Mouse (Mus musculus) spleen, postnatal 0 days (tissue): ENCODE measurements around the gene AW822073. TPM values are rescaled to one million over a fixed set of nuclear protein-coding genes. Genes with fewer than 3 reads are reported as not detected.

Source experiments
- polyA plus RNA-seq: library from polyadenylated mRNA; unstranded; fragments of >200 nt; fragmentation: Nextera tagmentation; extraction: Ambion mirVana; gene quantifications from 2 replicates; pipeline ENCODE4 v1.2.1, GENCODE M21; 2015

AW822073 gene
- not detected in 2 replicates for polyA plus RNA-seq

GRCm38 (mm10) chr10:58224827-58225785 lies at the start of gene AW822073:
AW822073 (minus strand) TSS chr10:58224930.

GRCm38 (mm10) chr10:58255213-58255892 lies 30.6 kb upstream of the AW822073 start, which contains the start of gene Gcc2:
Gcc2 (plus strand) TSS chr10:58255497.

GRCm38 (mm10) chr10:58236613-58237012 lies 11.9 kb upstream of the AW822073 start, which contains the start of gene Gm4981:
Gm4981 (minus strand) TSS chr10:58236701.

GRCm38 (mm10) chr10:58232641-58232969 lies 7.9 kb upstream of the AW822073 start, which contains the start of gene Duxf3:
Duxf3 (minus strand) TSS chr10:58232675.

Other genes with a start within 250 kb of the AW822073 start
- not detected in 2 replicates for gene Duxf3, start 7.7 kb upstream of the AW822073 start, polyA plus RNA-seq
- not detected in 2 replicates for gene Gm4981, start 11.8 kb upstream of the AW822073 start, polyA plus RNA-seq
- gene Gcc2, start 30.6 kb upstream of the AW822073 start, polyA plus RNA-seq = 35.2 and 41.0 TPM in 2 replicates
- 123 and 130 TPM in 2 replicates for gene Lims1, start 98.5 kb upstream of the AW822073 start, polyA plus RNA-seq
- gene Ranbp2, start 222.0 kb upstream of the AW822073 start, polyA plus RNA-seq = 22.4 and 23.8 TPM in 2 replicates